Mouse (Mus musculus) ovary, postnatal 10 days (tissue): Measurements from ENCODE around the gene Ncoa6.

Source experiments
- DNase-seq: peaks from one replicate; pipeline ENCODE4 v3.0.0; 2022; ENCODE audit warnings: low spot score

Ncoa6 gene

GRCm38 (mm10) chr2:155367635-155368284 lies 105.9 kb downstream of the Ncoa6 start:
- no peak for DNase-seq

- DNase-seq: no peak
Measured at GRCm38 (mm10) chr2:155357686-155358399, 115.9 kb downstream of the Ncoa6 start.

GRCm38 (mm10) chr2:155356971-155357591 lies 116.6 kb downstream of the Ncoa6 start, which contains the start of gene Pigu:
Gene Pigu, minus strand, starts transcription at chr2:155357430.
- DNase-seq: peak; percentile 60

- DNase-seq: no peak
Measured at GRCm38 (mm10) chr2:155354402-155354801, 119.3 kb downstream of the Ncoa6 start.

- DNase-seq: no peak
Measured at GRCm38 (mm10) chr2:155346670-155347069, 127.0 kb downstream of the Ncoa6 start.
